Mouse (Mus musculus) CH12.LX (cell line): ENCODE data around the gene Bms1.

Source experiments
- CTCF ChIP-seq, 2 experiments: IDR thresholded peaks in 1 of 2; conservative IDR thresholded peaks in 1 of 2; 2 replicates each; pipeline ENCODE4 v1.5.1; 2011 to 2012; ENCODE audit warnings: low read depth in 2 of 2, low read length in 2 of 2, improper control_type of control experiment in 1 of 2, inconsistent platforms in 1 of 2, mild to moderate bottlenecking in 1 of 2, moderate library complexity in 1 of 2
- E2F4 ChIP-seq: IDR thresholded peaks from 2 replicates; pipeline ENCODE4 v1.6.1; 2011; ENCODE audit warnings: low read depth, low read length, improper control_type of control experiment; ENCODE audit not compliant: insufficient replicate concordance
- EP300 ChIP-seq: IDR thresholded peaks from 2 replicates; pipeline ENCODE4 v1.6.1; 2011; ENCODE audit warnings: low read length, improper control_type of control experiment
- JUND ChIP-seq: conservative IDR thresholded peaks from 2 replicates; pipeline ENCODE4 v1.6.1; 2011; ENCODE audit warnings: low read depth, low read length, improper control_type of control experiment
- USF1 ChIP-seq: IDR thresholded peaks from 2 replicates; pipeline ENCODE4 v1.6.1; 2014; ENCODE audit warnings: low read depth, mild to moderate bottlenecking, inconsistent platforms, low read length, improper control_type of control experiment
- ZC3H11A ChIP-seq: IDR thresholded peaks from 2 replicates; pipeline ENCODE4 v1.6.1; 2012; ENCODE audit warnings: low read depth, mild to moderate bottlenecking, inconsistent platforms, low read length, improper control_type of control experiment

- TF ChIP-seq EP300 (no peak), USF1 (no peak), JUND (no peak), CTCF (conservative IDR thresholded peaks at IDR 0.05 in 1 of 2, IDR thresholded peaks at IDR 0.05 in 1 of 2; ENCODE audit: low read depth in 2 of 2, low read length in 2 of 2) (no peak), E2F4 (no peak), ZC3H11A (no peak)
These were observed 35.2 kb upstream of the Bms1 start for GRCm38 (mm10) chr6:118454452-118454851.
